Mouse (Mus musculus) ES-Bruce4 (cell line): ENCODE results near the gene Hs1bp3.

Experiments used
- CTCF ChIP-seq: IDR thresholded peaks from one replicate; pipeline ENCODE4 v1.8.1; 2011; ENCODE audit warnings: low read depth, low read length
- POLR2A ChIP-seq: IDR thresholded peaks from one replicate; pipeline ENCODE4 v1.8.1; 2011; ENCODE audit warnings: low read length; ENCODE audit not compliant: insufficient read depth

DNA sequence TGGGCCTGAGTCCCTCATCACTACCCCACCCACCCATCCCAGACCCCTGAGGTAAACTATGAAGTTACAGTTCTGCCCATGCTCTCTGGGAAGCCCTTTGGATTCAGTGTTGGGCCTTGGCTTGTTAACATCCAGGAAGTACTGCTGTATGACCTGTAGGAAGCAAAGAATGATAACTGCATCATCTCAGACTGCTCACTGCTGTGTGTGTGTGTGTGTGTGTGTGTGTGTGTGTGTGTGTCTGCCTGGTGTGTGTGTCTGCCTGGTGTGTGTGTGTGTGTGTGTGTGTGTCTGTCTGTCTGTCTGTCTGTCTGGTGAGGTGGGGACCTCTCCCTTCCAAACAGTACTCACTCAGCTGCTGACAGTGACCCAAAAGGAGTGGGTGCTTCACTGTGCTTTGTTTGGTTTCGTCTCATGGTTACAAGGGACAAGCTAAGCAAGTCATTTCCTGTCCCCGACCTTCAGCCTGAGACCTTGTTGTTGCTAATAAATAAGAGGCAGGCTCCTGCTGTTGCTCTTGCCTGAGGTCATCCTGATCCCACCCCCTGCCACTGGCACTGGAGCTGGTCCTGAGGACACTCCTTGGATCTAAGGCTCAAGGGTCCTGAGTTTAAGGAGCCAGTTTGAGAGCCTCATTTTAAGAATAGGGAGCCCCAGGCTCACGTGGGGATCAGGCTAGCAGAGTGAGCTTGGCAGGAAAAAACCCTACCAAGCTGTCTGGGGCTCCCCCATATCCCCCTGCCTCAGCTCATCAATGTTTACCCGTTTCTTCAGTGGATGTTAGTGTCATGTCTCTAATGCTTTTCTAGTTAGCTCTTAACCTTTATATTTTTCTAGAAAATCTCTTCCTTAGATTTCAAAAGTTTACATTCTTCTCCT, 38.0 kb downstream of the Hs1bp3 start:
- TF ChIP-seq POLR2A (no peak), CTCF (no peak)
